Mouse (Mus musculus): ENCODE measurements around the gene Arhgef11.

GRCm38 (mm10) chr3:87726191-87726590 lies 108.8 kb downstream of the Arhgef11 start:
- TF ChIP-seq CTCF (IDR thresholded peaks at IDR 0.05; ENCODE audit: low read depth) (no peak), EP300 (optimal IDR thresholded peaks at IDR 0.05) (no peak)

Data from stomach, postnatal 0 days (tissue).